Mouse (Mus musculus): ENCODE data around the gene Sp3. TPM values are rescaled to one million over a fixed set of nuclear protein-coding genes. Genes with fewer than 3 reads are reported as not detected.
A peak's percentile ranks its signal among the peaks of the same experiment; 100 is the strongest.

The Sp3 gene
- polyA plus RNA-seq, 1 experiment from 2014 or later, result 52.0 TPM

GRCm38 (mm10) chr2:72986616-72987015 is 6.4 kb upstream of the Sp3 start, which contains the start of gene Gm11084:
TSS of gene Gm11084 (minus strand) at chr2:72986716.
- Histone ChIP-seq H3K9me3 (replicated peaks) (0 out of 2 replicates have a peak, but pooled peaks cover 7% of the 10 kb centered on the region), H3K27ac (replicated peaks) (no peak within 1 kb of the TSS), H3K27me3 (no peaks in the 10 kb centered on the region), H3K4me3 (replicated peaks) (no peak within 1 kb of the TSS), H3K4me2 (replicated peaks) (no peak within 1 kb of the TSS), H3K4me1 (no peaks in the 10 kb centered on the region; the same call in 1 of the 2 replicates), H3K36me3 (0 out of 2 replicates have a peak, but pooled peaks cover 4% of the 10 kb centered on the region), H3K9ac (no peak within 1 kb of the TSS)
- 90% methylated on average over 5 of the region's 5 CpGs for WGBS
- ATAC-seq (ENCODE audit: insufficient number of reproducible peaks, low FRiP score, low TSS enrichment, low read depth), result no peak

- no peaks in the 10 kb centered on the region for H3K27me3 ChIP-seq
- ATAC-seq (ENCODE audit: insufficient number of reproducible peaks, low FRiP score, low TSS enrichment, low read depth), result no peak
- H3K27ac ChIP-seq (replicated peaks), result no peak overlapping the region
- 0 out of 2 replicates have a peak, but pooled peaks cover 4% of the 10 kb centered on the region for H3K36me3 ChIP-seq
- H3K9me3 ChIP-seq (replicated peaks), result 0 out of 2 replicates have a peak, but pooled peaks cover 7% of the 10 kb centered on the region
- H3K4me2 ChIP-seq (replicated peaks), result no peak overlapping the region
- no peak overlapping the region for H3K4me3 ChIP-seq (replicated peaks)
- 58% methylated on average over 1 of the region's 1 CpGs for WGBS
- H3K9ac ChIP-seq, result no peak overlapping the region
- no peaks in the 10 kb centered on the region; the same call in 1 of the 2 replicates for H3K4me1 ChIP-seq
These were observed 5.3 kb upstream of the Sp3 start for GRCm38 (mm10) chr2:72985516-72985915.

GRCm38 (mm10) chr2:72984806-72985205 is 4.6 kb upstream of the Sp3 start:
- no peak for ATAC-seq (ENCODE audit: insufficient number of reproducible peaks, low FRiP score, low TSS enrichment, low read depth)
- Histone ChIP-seq H3K27ac (replicated peaks) (no peak overlapping the region), H3K4me2 (replicated peaks) (no peak overlapping the region), H3K27me3 (no peaks in the 10 kb centered on the region), H3K9ac (no peak overlapping the region), H3K4me3 (replicated peaks) (no peak overlapping the region), H3K4me1 (no peaks in the 10 kb centered on the region; the same call in 1 of the 2 replicates), H3K9me3 (replicated peaks) (0 out of 2 replicates have a peak, but pooled peaks cover 7% of the 10 kb centered on the region), H3K36me3 (0 out of 2 replicates have a peak, but pooled peaks cover 4% of the 10 kb centered on the region)
- 65% methylated on average over 4 of the region's 4 CpGs for WGBS

- no peak for ATAC-seq (ENCODE audit: insufficient number of reproducible peaks, low FRiP score, low TSS enrichment, low read depth)
These were observed 3.0 kb upstream of the Sp3 start for GRCm38 (mm10) chr2:72983211-72983610.

GRCm38 (mm10) chr2:72982110-72982785 is 2.0 kb upstream of the Sp3 start:
- 85% methylated on average over 7 of the region's 7 CpGs for WGBS
- Histone ChIP-seq H3K36me3 (no peaks in the 10 kb centered on the region), H3K9ac (no peak overlapping the region), H3K4me3 (replicated peaks) (no peak overlapping the region), H3K4me2 (replicated peaks) (no peak overlapping the region), H3K27me3 (no peaks in the 10 kb centered on the region), H3K9me3 (replicated peaks) (no peaks in the 10 kb centered on the region), H3K4me1 (no peaks in the 10 kb centered on the region; the same call in 1 of the 2 replicates), H3K27ac (replicated peaks) (no peak overlapping the region)
- no peak for ATAC-seq (ENCODE audit: insufficient number of reproducible peaks, low FRiP score, low TSS enrichment, low read depth)

More at GRCm38 (mm10) chr2:72983211-72983610, 3.0 kb upstream of the Sp3 start:
- no peaks in the 10 kb centered on the region for H3K27me3 ChIP-seq
- H3K9ac ChIP-seq, result no peak overlapping the region
- WGBS, result 91% methylated on average over 3 of the region's 3 CpGs
- no peaks in the 10 kb centered on the region for H3K9me3 ChIP-seq (replicated peaks)
- no peak overlapping the region for H3K4me3 ChIP-seq (replicated peaks)
- no peak overlapping the region for H3K4me2 ChIP-seq (replicated peaks)
- H3K27ac ChIP-seq (replicated peaks), result no peak overlapping the region
- no peaks in the 10 kb centered on the region; the same call in 1 of the 2 replicates for H3K4me1 ChIP-seq
- no peaks in the 10 kb centered on the region for H3K36me3 ChIP-seq

- Histone ChIP-seq H3K27me3 (no peaks in the 10 kb centered on the region), H3K4me2 (replicated peaks) (peak overlapping the region; percentile 61; the same call in 1 of the 2 replicates), H3K27ac (replicated peaks) (peak overlapping the region; percentile 100; the same call in 1 of the 2 replicates), H3K4me3 (replicated peaks) (peak overlapping the region; percentile 97), H3K9ac (no peak overlapping the region), H3K9me3 (replicated peaks) (no peaks in the 10 kb centered on the region), H3K36me3 (no peaks in the 10 kb centered on the region), H3K4me1 (peaks cover 3% of the 10 kb centered on the region)
- 74% methylated on average over 9 of the region's 9 CpGs for WGBS
- ATAC-seq (ENCODE audit: insufficient number of reproducible peaks, low FRiP score, low TSS enrichment, low read depth), result no peak
These were observed 1.3 kb upstream of the Sp3 start for GRCm38 (mm10) chr2:72981441-72982109.

GRCm38 (mm10) chr2:72981075-72981420 is 802 bp upstream of the Sp3 start:
- WGBS, result 6% methylated on average over 3 of the region's 3 CpGs
- ATAC-seq (ENCODE audit: insufficient number of reproducible peaks, low FRiP score, low TSS enrichment, low read depth), result no peak
- peaks cover 6% of the 10 kb centered on the region for H3K4me1 ChIP-seq
- H3K9ac ChIP-seq, result peak overlapping the region; percentile 100
- peak overlapping the region; percentile 97 for H3K4me3 ChIP-seq (replicated peaks)
- no peaks in the 10 kb centered on the region for H3K27me3 ChIP-seq
- H3K9me3 ChIP-seq (replicated peaks), result no peaks in the 10 kb centered on the region
- no peaks in the 10 kb centered on the region for H3K36me3 ChIP-seq
- H3K4me2 ChIP-seq (replicated peaks), result peak overlapping the region; percentile 61
- H3K27ac ChIP-seq (replicated peaks), result peak overlapping the region; percentile 100

- peak overlapping the region; percentile 100 for H3K27ac ChIP-seq (replicated peaks)
- peak overlapping the region; percentile 97 for H3K4me3 ChIP-seq (replicated peaks)
- no peaks in the 10 kb centered on the region for H3K9me3 ChIP-seq (replicated peaks)
- peak; percentile 85 for ATAC-seq (ENCODE audit: insufficient number of reproducible peaks, low FRiP score, low TSS enrichment, low read depth)
- H3K4me2 ChIP-seq (replicated peaks), result peak overlapping the region; percentile 61
- H3K27me3 ChIP-seq, result no peaks in the 10 kb centered on the region
- peaks cover 11% of the 10 kb centered on the region for H3K4me1 ChIP-seq
- WGBS, result 2% methylated on average over 25 of the region's 54 CpGs
- H3K9ac ChIP-seq, result peak overlapping the region; percentile 100
- no peaks in the 10 kb centered on the region for H3K36me3 ChIP-seq
These were observed 581 bp downstream of the Sp3 start for GRCm38 (mm10) chr2:72979659-72980071.

GRCm38 (mm10) chr2:72978901-72979658 is 1.2 kb downstream of the Sp3 start:
- Histone ChIP-seq H3K4me1 (peaks cover 11% of the 10 kb centered on the region), H3K4me2 (replicated peaks) (peak overlapping the region; percentile 61), H3K9me3 (replicated peaks) (no peaks in the 10 kb centered on the region), H3K4me3 (replicated peaks) (peak overlapping the region; percentile 97), H3K27ac (replicated peaks) (peak overlapping the region; percentile 100), H3K9ac (peak overlapping the region; percentile 100), H3K36me3 (no peaks in the 10 kb centered on the region), H3K27me3 (no peaks in the 10 kb centered on the region)
- peak; percentile 83 for ATAC-seq (ENCODE audit: insufficient number of reproducible peaks, low FRiP score, low TSS enrichment, low read depth)
- under 1% methylated on average over 66 of the region's 107 CpGs for WGBS

GRCm38 (mm10) chr2:72978473-72978872 is 1.8 kb downstream of the Sp3 start:
- no peak for ATAC-seq (ENCODE audit: insufficient number of reproducible peaks, low FRiP score, low TSS enrichment, low read depth)

GRCm38 (mm10) chr2:72977272-72977671 is 3.0 kb downstream of the Sp3 start:
- no peak for ATAC-seq (ENCODE audit: insufficient number of reproducible peaks, low FRiP score, low TSS enrichment, low read depth)
- no peak overlapping the region for H3K27ac ChIP-seq (replicated peaks)
- no peaks in the 10 kb centered on the region for H3K36me3 ChIP-seq
- 41% methylated on average over 1 of the region's 1 CpGs for WGBS
- H3K4me2 ChIP-seq (replicated peaks), result peak overlapping the region; percentile 35
- peak overlapping the region; percentile 24 for H3K4me3 ChIP-seq (replicated peaks)
- H3K9me3 ChIP-seq (replicated peaks), result no peaks in the 10 kb centered on the region
- no peaks in the 10 kb centered on the region for H3K27me3 ChIP-seq
- H3K9ac ChIP-seq, result no peak overlapping the region; the same call in 1 of the 2 replicates
- H3K4me1 ChIP-seq, result peaks cover 11% of the 10 kb centered on the region

More at GRCm38 (mm10) chr2:72978473-72978872, 1.8 kb downstream of the Sp3 start:
- Histone ChIP-seq H3K27me3 (no peaks in the 10 kb centered on the region), H3K27ac (replicated peaks) (peak overlapping the region; percentile 100), H3K4me3 (replicated peaks) (peak overlapping the region; percentile 97), H3K4me1 (peaks cover 11% of the 10 kb centered on the region), H3K36me3 (no peaks in the 10 kb centered on the region), H3K4me2 (replicated peaks) (peak overlapping the region; percentile 49), H3K9ac (peak overlapping the region; percentile 100), H3K9me3 (replicated peaks) (no peaks in the 10 kb centered on the region)
- under 1% methylated on average over 37 of the region's 38 CpGs for WGBS
